In genomic region chr6:38512096-38512495, GRCm38 (mm10) we compare ENCODE assay signal across 12 mouse cellular contexts.
"Had no signal": no experiment of that assay in that cellular context is flagged by ENCODE, and none has a peak within 500 bp of the region (broad histone marks: within the 10 kb centered on the region; RNA-seq: fewer than 3 reads in every experiment).

No protein-coding gene starts in this region.

- DNase-seq: kidney, adult 8-10 months; kidney, postnatal 36 days; left cerebral cortex, postnatal 4 days; lung, adult 18-20 months; lung, postnatal 10 days; right cerebral cortex, postnatal 4 days; spleen, adult 18-20 months had no signal

- H3K4me2 ChIP-seq: limb, embryonic 13.5 days; liver, embryonic 11.5 days; midbrain, embryonic 12.5 days; neural tube, embryonic 15.5 days had no signal

- H3K27ac ChIP-seq: limb, embryonic 13.5 days; midbrain, embryonic 12.5 days; neural tube, embryonic 15.5 days had no signal

- H3K4me1 ChIP-seq: limb, embryonic 13.5 days; midbrain, embryonic 12.5 days; neural tube, embryonic 15.5 days had no signal

- H3K9ac ChIP-seq: limb, embryonic 13.5 days; midbrain, embryonic 12.5 days; neural tube, embryonic 15.5 days had no signal

- H3K4me3 ChIP-seq: limb, embryonic 13.5 days; midbrain, embryonic 12.5 days; myocyte; neural tube, embryonic 15.5 days had no signal

- H3K27me3 ChIP-seq: limb, embryonic 13.5 days; midbrain, embryonic 12.5 days; neural tube, embryonic 15.5 days had no signal

- H3K9me3 ChIP-seq: limb, embryonic 13.5 days; midbrain, embryonic 12.5 days; neural tube, embryonic 15.5 days had no signal
